Mouse (Mus musculus) thymus, adult 2 months (tissue): ENCODE results near the gene Defb36.

Experiments
- CTCF ChIP-seq: fragments of 200-500 bp; IDR thresholded peaks from 2 replicates; pipeline ENCODE4 v1.5.1; 2012; ENCODE audit warnings: mild to moderate bottlenecking, control low read depth, low read length, moderate library complexity, borderline replicate concordance; ENCODE audit not compliant: control insufficient read depth, poor library complexity, insufficient read depth; ENCODE audit errors: extremely low read depth
- POLR2A ChIP-seq: fragments of 200-500 bp; IDR thresholded peaks from 2 replicates; pipeline ENCODE4 v1.6.1; 2012; ENCODE audit warnings: mild to moderate bottlenecking, low read length, control low read depth, moderate library complexity; ENCODE audit not compliant: control insufficient read depth, poor library complexity, insufficient read depth; ENCODE audit errors: extremely low read depth

DNA sequence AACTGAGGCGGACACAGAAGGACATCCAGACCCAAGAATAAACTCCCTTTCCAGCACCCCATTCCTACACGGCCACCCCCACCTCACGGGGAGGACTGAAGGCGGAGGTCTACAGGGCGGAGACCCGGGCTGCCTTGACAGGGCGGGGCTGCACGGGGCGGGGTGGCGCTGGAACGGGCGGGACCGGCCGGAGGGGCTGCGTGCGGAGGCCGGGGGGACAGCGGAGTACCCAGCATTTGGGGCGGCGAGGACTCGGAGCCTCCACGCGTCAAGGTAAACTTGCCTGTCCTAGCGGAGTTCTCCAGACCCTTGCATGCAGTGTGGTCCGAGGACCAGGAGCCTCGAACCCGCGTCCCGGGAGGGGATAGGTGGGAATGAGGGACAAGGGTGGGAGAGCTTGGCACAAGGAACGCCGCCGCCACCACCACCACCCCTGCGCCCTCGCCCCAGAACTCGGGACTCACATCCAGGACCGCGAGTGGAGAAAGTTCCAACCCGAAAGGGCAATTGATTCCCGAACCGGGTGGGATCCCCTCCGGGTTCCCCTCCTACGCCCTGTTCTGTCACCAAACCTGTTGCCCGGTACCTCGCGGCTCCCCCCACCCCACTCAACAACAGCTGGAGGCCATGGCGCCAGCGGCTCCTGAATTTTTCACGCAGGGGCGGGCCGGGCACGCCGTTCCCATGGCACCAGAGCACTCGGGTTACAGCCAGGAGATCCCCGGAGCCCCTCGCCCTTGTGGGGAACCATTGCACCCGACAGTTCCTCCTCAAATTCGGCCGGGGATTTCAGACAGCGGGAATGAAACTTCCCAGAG is 22.9 kb downstream of the Defb36 start, which contains the start of gene Rem1:
- no peak for TF ChIP-seq POLR2A
- TF ChIP-seq CTCF = no peak
